Mouse (Mus musculus) kidney, adult 2 months (tissue): Measurements from ENCODE around the gene Fry.

Experiments
- CTCF ChIP-seq: fragments of 200-500 bp; conservative IDR thresholded peaks from 2 replicates; pipeline ENCODE4 v1.5.1; 2011; ENCODE audit warnings: low read depth, mild to moderate bottlenecking, control low read depth, low read length, moderate library complexity, mixed read lengths; ENCODE audit not compliant: insufficient read depth, insufficient read length
- POLR2A ChIP-seq: fragments of 200-500 bp; IDR thresholded peaks from one replicate; pipeline ENCODE4 v1.6.1; 2011; ENCODE audit warnings: low read depth, low read length, control low read depth

GRCm38 (mm10) chr5:150079866-150080797 lies 38.3 kb upstream of the Fry start:
- no peak for TF ChIP-seq CTCF
- no peak for TF ChIP-seq POLR2A
